Mouse (Mus musculus): ENCODE measurements at regions not wholly inside any gene's neighbourhood (a gene's known extent, or its start where the extent isn't known, plus 50 kb on each side); places are given as distances from the start of the nearest gene placed in this dataset.
A peak's percentile ranks its signal among the peaks of the same experiment; 100 is the strongest.

DNA sequence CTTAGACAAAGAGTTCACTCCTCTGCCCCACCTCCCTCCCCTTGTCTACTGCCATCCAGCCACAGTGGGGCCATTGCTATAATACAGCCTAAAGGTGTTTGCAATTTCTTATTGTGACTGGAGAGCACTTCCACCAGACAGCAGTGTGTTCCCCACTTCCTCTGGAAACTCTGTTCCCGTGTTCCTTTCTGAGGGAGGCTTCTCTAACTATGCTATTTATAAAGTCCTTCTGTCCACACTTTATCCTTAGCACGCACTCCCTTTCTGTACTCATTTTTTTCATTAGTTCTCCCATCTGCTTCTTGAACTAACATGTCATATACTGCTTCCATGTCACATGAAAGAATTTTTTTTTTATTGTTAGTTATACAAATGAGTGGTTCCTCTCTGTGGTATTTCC lies 52.0 kb upstream of the 4930432M17Rik start:
- 61% methylated on average over 2 of the region's 2 CpGs for WGBS

DNA sequence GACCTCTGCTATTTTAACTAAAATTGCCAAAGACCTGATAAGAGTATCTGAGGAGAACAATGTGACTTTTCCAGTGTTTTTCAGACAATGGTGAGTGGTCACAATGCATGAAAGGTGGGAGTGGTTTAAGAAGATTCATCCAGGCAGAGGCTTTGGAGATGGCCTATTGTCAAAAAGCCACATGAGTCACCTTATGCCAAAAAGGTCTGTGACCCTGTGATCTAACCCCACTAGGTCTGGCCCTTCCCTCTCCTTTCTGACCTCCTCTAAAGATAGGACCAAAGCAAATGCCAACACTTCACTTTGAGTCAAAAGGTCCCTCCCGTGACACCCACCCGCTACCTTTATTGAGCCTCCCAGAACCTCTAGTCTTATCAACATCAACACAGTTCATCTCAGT lies 52.4 kb upstream of the 4930432M17Rik start:
- 85% methylated on average over 2 of the region's 2 CpGs for WGBS
- Histone ChIP-seq H3K4me1 (peaks cover 4% of the 10 kb centered on the region; the same call in 1 of the 2 replicates), H3K4me2 (replicated peaks) (no peak overlapping the region), H3K36me3 (no peaks in the 10 kb centered on the region), H3K9me3 (no peaks in the 10 kb centered on the region), H3K4me3 (no peak overlapping the region), H3K27me3 (no peaks in the 10 kb centered on the region), H3K9ac (no peak overlapping the region), H3K27ac (no peak overlapping the region)
- no peak for ATAC-seq (ENCODE audit: low FRiP score, low read depth)

More for the DNA sequence above, 52.0 kb upstream of the 4930432M17Rik start:
- Histone ChIP-seq H3K9ac (no peak overlapping the region), H3K36me3 (no peaks in the 10 kb centered on the region), H3K4me3 (no peak overlapping the region), H3K27ac (no peak overlapping the region), H3K4me1 (peaks cover 4% of the 10 kb centered on the region; the same call in 1 of the 2 replicates), H3K4me2 (replicated peaks) (no peak overlapping the region), H3K9me3 (no peaks in the 10 kb centered on the region), H3K27me3 (no peaks in the 10 kb centered on the region)
- no peak for ATAC-seq (ENCODE audit: low FRiP score, low read depth)

DNA sequence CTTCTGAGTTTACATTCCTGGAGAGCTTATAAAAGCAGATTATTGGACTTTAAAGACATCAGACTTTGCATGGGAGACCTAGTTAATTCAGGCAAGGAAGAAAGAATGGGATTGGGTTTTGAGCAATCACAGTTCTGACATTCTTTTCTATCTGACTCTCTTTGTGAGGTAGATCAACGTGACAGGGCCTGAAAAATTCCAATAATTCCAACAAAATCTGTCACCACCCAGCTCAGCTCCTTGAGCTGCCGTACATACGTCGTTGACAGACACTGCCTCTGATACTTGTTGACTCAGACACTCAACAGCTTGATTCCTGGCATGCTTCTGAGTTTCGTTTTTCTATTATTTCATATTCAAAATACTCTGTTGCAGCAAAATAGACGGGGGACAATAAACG lies 53.2 kb upstream of the 4930432M17Rik start:
- Histone ChIP-seq H3K9me3 (no peaks in the 10 kb centered on the region), H3K36me3 (no peaks in the 10 kb centered on the region), H3K27me3 (no peaks in the 10 kb centered on the region), H3K4me2 (replicated peaks) (no peak overlapping the region), H3K9ac (no peak overlapping the region), H3K4me3 (no peak overlapping the region), H3K27ac (no peak overlapping the region), H3K4me1 (peaks cover 4% of the 10 kb centered on the region; the same call in 1 of the 2 replicates)
- WGBS: 67% methylated on average over 7 of the region's 7 CpGs
- ATAC-seq (ENCODE audit: low FRiP score, low read depth): no peak

DNA sequence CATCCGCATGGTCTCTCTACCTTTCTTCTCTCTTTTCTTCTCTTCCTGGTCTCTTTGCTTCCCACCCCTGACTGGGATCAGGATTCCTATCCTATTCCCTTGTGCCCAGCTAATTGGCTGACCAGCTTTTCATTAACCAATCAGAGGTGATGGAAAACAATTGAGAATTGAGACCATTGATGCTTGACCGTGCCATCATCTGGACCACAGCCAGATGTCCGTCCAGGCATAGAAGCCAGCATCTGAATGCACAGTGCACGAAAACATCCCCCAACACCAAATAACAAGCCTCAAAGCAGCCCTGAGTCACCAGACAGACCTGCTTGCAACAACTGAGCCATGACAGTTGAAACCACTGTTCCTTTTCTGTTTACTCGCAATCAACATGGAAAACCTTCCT lies 54.5 kb upstream of the 4930432M17Rik start:
- Histone ChIP-seq H3K4me3 (no peak overlapping the region), H3K9me3 (no peaks in the 10 kb centered on the region), H3K4me1 (peaks cover 4% of the 10 kb centered on the region; the same call in 1 of the 2 replicates), H3K27me3 (no peaks in the 10 kb centered on the region), H3K4me2 (replicated peaks) (no peak overlapping the region), H3K9ac (no peak overlapping the region), H3K27ac (no peak overlapping the region), H3K36me3 (no peaks in the 10 kb centered on the region)
- 85% methylated on average over 5 of the region's 5 CpGs for WGBS
- ATAC-seq (ENCODE audit: low FRiP score, low read depth): no peak

DNA sequence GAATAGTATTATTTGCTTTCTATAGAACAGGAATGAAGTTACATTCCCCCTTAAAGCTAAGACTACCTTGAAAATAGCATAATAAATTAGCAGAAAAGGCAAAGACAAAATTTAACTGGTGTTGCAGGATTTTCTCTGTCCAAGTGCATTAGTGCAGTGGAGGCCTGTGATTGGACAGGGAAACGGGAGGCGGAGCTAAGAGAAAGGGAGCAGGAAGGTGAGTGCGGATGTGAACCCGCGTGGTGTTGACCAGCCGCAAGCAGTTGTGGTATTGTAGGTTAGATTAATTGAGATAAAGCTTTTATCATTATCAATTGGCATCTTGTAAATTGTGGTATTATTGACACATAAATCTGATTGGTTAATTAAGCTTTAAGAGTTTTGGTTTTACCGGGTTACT lies 55.8 kb upstream of the 4930432M17Rik start:
- no peaks in the 10 kb centered on the region for H3K36me3 ChIP-seq
- no peak overlapping the region for H3K9ac ChIP-seq
- 69% methylated on average over 7 of the region's 7 CpGs for WGBS
- H3K4me2 ChIP-seq (replicated peaks): no peak overlapping the region
- H3K4me3 ChIP-seq: no peak overlapping the region
- no peak overlapping the region for H3K27ac ChIP-seq
- no peaks in the 10 kb centered on the region for H3K9me3 ChIP-seq
- no peak for ATAC-seq (ENCODE audit: low FRiP score, low read depth)
- H3K27me3 ChIP-seq: no peaks in the 10 kb centered on the region
- peaks cover 7% of the 10 kb centered on the region; the same call in 1 of the 2 replicates for H3K4me1 ChIP-seq

DNA sequence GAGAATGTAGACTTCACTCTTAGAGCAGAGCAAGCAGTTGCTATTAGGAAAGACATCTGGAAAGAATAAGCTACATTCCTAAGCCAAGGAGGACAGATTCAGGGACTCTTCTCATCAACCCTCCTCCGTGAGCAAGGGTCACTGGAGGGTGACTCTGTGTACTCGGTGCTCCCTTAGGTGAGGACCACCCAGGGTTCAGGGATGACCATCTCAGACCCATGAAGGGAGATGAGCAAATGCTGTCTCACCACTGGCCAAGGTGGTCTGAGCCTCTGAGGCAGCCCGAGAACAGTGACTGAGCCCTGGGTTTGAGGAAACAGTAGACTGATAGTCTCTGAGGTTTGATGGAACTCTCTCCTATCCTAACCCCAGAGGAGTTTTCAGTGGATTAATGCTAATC lies 57.3 kb upstream of the 4930432M17Rik start:
- peaks cover 16% of the 10 kb centered on the region for H3K4me1 ChIP-seq
- WGBS: 40% methylated on average over 3 of the region's 3 CpGs
- ATAC-seq (ENCODE audit: low FRiP score, low read depth): no peak

DNA sequence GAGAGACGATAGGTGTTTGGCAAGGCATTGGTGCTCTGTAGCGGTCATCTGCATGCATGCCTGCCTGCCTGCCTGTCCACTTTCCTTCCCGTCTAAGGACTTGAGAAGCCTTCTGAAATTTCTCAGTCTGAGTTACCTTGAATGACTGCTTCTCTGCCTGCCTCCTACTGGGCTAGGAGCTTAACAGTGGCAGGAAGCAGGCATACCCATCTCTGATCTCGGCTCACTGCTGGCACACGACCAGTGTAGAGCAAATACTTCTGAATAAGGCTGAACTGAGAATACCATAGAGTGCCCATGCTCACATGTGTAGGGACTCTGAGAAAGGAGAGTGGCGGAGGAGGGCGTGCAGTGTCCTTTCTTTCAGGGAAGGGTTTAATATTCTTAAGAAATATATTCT lies 60.7 kb upstream of the 4930432M17Rik start:
- Histone ChIP-seq H3K4me1 (peaks cover 12% of the 10 kb centered on the region), H3K4me2 (replicated peaks) (no peak overlapping the region), H3K27me3 (no peaks in the 10 kb centered on the region), H3K9me3 (no peaks in the 10 kb centered on the region), H3K27ac (no peak overlapping the region), H3K4me3 (no peak overlapping the region), H3K9ac (no peak overlapping the region), H3K36me3 (no peaks in the 10 kb centered on the region)
- WGBS: 74% methylated on average over 7 of the region's 7 CpGs
- ATAC-seq (ENCODE audit: low FRiP score, low read depth): no peak

More for the DNA sequence above, 57.3 kb upstream of the 4930432M17Rik start:
- H3K36me3 ChIP-seq: no peaks in the 10 kb centered on the region
- no peak overlapping the region for H3K27ac ChIP-seq
- H3K9me3 ChIP-seq: no peaks in the 10 kb centered on the region
- no peaks in the 10 kb centered on the region for H3K27me3 ChIP-seq
- H3K9ac ChIP-seq: no peak overlapping the region
- H3K4me3 ChIP-seq: no peak overlapping the region
- H3K4me2 ChIP-seq (replicated peaks): no peak overlapping the region

DNA sequence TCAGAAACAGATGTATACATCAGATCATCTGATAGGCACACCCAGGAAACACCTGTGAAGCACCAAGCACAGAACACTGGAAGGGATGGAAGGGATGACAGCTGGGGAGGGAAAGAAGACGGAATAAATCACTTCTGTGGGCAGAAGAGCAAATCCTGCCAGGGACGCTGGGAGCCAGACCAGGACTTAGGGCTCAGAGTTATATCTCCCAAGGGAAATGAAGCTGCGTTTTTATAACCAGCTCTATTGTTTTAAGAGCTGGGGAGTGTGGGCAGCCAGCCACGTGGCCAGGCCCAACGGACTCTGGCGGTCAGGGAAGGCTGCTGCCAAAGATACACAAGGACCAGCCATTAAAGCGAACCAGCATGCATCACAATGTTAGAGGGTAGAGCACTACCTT lies 61.5 kb upstream of the 4930432M17Rik start:
- no peaks in the 10 kb centered on the region for H3K27me3 ChIP-seq
- H3K36me3 ChIP-seq: no peaks in the 10 kb centered on the region
- peaks cover 12% of the 10 kb centered on the region for H3K4me1 ChIP-seq
- no peak overlapping the region for H3K9ac ChIP-seq
- H3K27ac ChIP-seq: no peak overlapping the region
- 28% methylated on average over 7 of the region's 7 CpGs for WGBS
- peak; percentile 65 for ATAC-seq (ENCODE audit: low FRiP score, low read depth)
- no peak overlapping the region for H3K4me3 ChIP-seq
- no peaks in the 10 kb centered on the region for H3K9me3 ChIP-seq
- no peak overlapping the region for H3K4me2 ChIP-seq (replicated peaks)

DNA sequence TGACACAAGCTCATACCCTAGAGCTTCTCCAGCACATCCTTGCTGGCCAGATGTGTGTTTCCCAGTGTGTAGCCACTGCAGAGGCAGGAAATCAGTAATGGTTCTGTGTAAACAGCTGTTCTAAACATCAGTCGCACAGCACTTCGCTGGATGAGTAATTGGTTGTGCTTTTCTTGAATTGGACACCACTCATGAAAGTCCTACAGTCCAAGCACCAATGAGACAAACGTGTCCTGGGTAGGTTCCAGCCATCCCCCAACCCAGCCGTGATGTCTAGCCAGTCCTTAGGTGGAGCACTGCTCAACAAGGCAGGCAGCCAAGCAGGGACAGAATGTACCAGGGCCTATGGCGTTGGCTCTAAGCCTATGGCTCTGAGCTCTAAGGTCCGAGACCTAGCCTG lies 65.8 kb upstream of the 4930432M17Rik start:
- 67% methylated on average over 6 of the region's 6 CpGs for WGBS
- Histone ChIP-seq H3K36me3 (no peaks in the 10 kb centered on the region), H3K27me3 (no peaks in the 10 kb centered on the region), H3K4me1 (peaks cover 12% of the 10 kb centered on the region), H3K4me3 (no peak overlapping the region), H3K27ac (no peak overlapping the region), H3K9me3 (no peaks in the 10 kb centered on the region), H3K4me2 (replicated peaks) (no peak overlapping the region), H3K9ac (no peak overlapping the region)
- ATAC-seq (ENCODE audit: low FRiP score, low read depth): no peak

DNA sequence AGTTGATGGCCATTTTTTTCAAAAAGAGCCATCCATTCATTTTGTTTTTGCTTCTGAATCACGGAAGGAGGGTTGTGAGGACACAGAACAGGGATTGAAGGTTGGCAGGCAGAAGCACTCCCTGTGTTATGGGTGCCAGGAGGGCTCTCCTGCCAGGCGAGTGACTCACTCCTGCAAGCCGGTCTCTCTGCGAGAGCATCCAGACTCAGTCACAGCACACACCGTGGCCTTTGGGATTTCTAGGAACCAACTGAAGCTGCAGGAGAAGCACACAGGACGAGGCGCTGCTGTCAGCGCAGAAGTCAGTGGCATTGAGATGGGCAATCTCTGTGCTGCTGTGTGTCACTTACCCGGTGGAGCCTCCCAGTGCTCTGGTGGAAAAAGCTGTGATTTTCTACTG lies 66.5 kb upstream of the 4930432M17Rik start:
- Histone ChIP-seq H3K9ac (no peak overlapping the region), H3K4me2 (replicated peaks) (no peak overlapping the region), H3K9me3 (no peaks in the 10 kb centered on the region), H3K27ac (no peak overlapping the region), H3K27me3 (no peaks in the 10 kb centered on the region), H3K4me3 (no peak overlapping the region), H3K4me1 (peaks cover 5% of the 10 kb centered on the region), H3K36me3 (no peaks in the 10 kb centered on the region)
- WGBS: 87% methylated on average over 9 of the region's 9 CpGs
- ATAC-seq (ENCODE audit: low FRiP score, low read depth): no peak

DNA sequence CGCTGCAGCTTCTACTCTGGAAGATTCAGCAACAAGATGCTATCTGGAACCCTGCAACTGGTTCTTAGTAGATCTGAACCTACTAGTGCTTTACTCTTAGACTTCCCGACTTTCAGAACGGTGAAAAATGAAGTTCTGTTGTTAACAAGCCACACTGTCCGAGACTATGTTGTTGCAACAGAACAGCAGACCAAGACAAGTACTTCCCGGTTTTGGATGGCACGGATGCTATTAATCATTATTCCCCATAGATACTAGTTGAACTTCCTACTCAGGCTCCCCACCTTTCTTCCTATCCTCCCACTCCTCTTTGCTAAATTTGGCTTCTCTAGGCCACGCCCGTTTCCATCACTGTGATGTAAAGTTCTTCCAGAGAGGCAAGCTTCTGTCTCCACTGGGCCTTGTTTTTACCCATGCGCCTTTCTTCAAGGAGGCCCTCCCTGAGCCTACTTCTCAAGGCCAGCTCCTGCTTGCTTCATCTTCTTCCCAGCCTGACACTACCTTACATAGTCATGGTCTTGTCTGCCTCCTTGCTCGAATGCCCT lies 67.7 kb upstream of the 4930432M17Rik start:
- ATAC-seq (ENCODE audit: low FRiP score, low read depth): no peak
- Histone ChIP-seq H3K27ac (no peak overlapping the region), H3K4me2 (replicated peaks) (no peak overlapping the region), H3K27me3 (no peaks in the 10 kb centered on the region), H3K36me3 (no peaks in the 10 kb centered on the region), H3K4me3 (no peak overlapping the region), H3K9me3 (no peaks in the 10 kb centered on the region), H3K4me1 (0 out of 2 replicates have a peak, but pooled peaks cover 3% of the 10 kb centered on the region), H3K9ac (no peak overlapping the region)
- 89% methylated on average over 10 of the region's 10 CpGs for WGBS

DNA sequence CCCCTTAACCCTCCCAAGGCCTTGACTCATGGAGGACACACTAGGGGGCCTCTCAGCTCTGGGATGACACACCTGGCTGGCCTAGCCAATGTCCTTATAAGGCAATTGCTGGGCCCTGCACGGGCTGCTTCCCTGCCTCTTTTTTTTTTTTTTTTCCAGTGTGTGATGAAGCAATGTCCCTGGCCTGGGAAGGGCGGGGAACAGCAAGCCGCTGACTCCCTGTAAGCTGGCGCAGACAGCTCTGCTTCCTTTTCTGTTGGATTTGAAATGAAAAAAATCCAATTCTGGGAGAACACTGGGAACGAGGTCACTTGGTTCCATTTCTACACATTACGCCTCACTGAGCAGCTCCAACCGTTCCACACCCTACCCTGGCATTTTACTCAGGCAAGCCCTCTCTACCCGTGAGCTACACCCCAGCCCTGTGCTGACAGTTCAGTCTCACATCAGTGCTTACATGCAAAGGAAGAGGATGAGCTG lies 68.4 kb upstream of the 4930432M17Rik start:
- Histone ChIP-seq H3K4me1 (0 out of 2 replicates have a peak, but pooled peaks cover 3% of the 10 kb centered on the region), H3K9me3 (no peaks in the 10 kb centered on the region), H3K36me3 (no peaks in the 10 kb centered on the region), H3K4me3 (no peak overlapping the region), H3K27me3 (no peaks in the 10 kb centered on the region), H3K27ac (no peak overlapping the region), H3K9ac (no peak overlapping the region), H3K4me2 (replicated peaks) (no peak overlapping the region)
- WGBS: 63% methylated on average over 8 of the region's 8 CpGs
- ATAC-seq (ENCODE audit: low FRiP score, low read depth): no peak

DNA sequence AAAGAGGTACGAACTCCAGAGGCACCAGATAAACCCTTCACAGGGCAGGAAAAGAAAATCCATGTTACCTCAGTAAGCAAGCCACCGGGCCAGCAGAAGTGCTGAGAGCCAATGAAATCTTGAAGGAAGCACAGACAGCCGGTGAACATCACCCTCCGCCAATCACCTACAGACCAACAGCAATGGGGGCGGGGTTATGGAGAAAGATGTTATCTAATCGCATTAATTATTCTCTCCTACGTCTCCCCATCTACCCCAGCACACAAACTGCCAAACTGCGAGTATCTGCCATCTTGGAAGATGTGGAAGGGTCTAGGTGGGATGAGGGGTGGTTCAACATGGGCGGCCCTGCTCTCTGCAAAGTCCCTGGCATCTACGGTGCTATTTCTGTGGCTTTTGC lies 68.6 kb upstream of the Slc44a3 start:
- H3K4me2 ChIP-seq (replicated peaks): no peak overlapping the region
- H3K27ac ChIP-seq: no peak overlapping the region
- H3K4me3 ChIP-seq: no peak overlapping the region
- 73% methylated on average over 10 of the region's 10 CpGs for WGBS
- H3K4me1 ChIP-seq: 0 out of 2 replicates have a peak, but pooled peaks cover 3% of the 10 kb centered on the region
- ATAC-seq (ENCODE audit: low FRiP score, low read depth): no peak
- H3K9ac ChIP-seq: no peak overlapping the region
- no peaks in the 10 kb centered on the region for H3K27me3 ChIP-seq
- H3K36me3 ChIP-seq: no peaks in the 10 kb centered on the region
- H3K9me3 ChIP-seq: no peaks in the 10 kb centered on the region
